Mouse (Mus musculus): ENCODE measurements around the gene Bub1.

The Bub1 gene

DNA sequence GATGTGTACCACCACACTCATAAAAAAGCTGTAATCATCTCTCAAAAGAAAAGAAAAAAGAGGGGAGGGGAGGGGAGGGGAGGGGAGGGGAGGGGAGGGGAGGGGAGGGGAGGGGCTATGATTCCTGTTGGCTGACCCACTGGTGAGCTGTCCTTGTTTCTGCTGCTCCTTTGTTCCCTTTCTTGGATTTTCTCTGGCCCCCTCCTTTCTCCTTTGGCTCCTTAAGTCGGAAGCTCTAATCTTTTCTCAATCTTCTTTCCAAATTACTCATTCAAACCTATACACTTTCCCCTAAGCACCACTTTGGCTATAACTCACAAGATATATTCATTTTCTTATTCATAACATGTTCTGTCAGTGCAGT, 57.1 kb downstream of the Bub1 start:
- no peak for DNase-seq

DNA sequence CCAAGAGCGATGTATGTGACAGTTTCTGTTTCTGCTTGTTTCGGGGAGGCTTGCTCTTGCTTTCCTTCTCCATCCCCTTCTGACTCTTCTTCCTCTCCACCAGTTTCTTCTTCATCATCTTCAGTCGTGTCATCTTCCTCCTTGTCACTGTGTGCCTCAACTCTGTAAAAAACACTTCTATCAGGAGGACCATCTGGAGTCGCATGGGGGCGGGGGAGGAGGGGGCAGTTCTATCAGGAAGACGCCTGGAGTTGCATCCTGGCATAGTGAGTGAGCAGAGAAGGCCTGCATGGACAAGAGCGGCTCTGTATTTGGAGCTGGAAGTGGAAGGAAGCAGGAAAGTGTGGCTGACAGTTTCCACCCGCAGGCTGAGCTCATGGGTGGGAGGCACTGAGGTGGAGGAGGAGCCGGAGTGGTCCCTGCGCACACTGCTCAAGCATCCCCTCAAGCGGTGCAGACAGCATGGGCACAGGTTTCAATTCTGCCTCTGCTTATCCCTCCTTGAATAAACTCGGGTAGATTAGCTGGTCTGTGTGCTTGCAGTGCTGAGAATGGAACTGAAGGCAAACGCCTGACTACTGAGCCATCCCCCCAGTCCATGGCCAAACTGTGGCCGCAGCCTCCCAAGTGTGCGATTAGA, 57.6 kb downstream of the Bub1 start:
- DNase-seq = no peak

DNA sequence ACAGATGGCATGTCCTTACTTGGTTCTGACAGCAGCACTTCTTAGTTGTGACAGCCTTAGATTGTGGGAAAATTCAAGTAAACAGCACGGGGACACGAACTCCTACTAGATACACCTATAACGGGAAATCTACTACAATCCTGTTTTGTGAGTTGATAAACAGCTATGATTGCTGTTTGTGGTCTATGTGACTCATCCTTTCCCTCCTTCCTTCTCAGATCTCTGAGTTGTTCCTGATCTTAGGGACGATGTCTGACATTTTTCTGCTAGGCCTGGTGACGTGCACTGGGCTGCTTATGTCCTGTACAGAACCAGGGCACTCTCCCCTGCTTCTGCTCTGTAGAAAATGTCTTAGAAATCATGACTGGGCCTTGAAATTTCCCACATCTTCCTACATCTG, 70.1 kb downstream of the Bub1 start:
- DNase-seq = no peak

DNA sequence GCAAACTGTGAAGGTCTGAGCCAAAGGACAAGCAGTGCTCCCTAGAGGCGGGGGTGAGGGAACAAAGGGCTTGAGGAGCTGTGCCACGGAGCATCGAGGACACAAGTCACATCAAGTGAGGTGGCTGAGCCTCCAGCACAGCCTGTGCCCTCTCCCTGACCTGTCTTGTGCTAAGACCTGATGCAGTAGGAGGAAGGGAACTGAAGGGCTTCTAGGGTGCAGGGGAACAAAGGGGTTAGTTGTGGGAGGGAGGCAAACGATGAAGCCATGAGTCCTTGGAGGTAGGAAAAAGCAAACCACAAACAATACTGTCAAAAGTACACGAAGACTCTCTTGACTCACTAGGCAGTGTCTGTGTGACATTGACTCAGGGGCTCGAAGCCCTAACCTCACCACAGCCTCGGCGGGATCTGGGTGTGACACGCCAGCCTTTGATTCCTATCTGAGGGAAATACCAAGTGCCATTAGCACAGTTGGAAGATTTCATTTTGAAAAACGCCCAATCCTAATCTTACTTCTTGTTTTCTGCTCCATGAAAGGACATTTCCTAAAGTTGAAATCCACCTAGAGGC, 71.2 kb downstream of the Bub1 start:
- no peak for DNase-seq

DNA sequence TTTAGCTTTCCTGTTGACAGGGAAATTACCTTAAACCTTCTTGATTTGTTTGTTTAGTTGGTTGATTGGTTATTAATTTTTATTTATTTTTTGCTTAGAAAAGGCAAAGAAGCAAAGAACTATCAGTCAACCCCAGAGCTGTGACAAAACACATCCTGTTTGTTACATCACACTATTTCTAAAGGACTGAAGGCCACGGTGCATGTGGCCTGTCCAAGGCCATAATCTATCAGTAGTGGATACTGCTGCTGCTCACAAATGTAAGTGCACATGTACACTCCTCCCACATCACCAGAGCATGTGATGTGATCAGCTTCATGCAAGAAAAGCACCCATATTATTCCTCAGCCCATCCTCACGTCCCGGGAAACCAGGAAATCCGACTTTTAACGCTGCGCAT, 71.7 kb downstream of the Bub1 start:
- DNase-seq = no peak

DNA sequence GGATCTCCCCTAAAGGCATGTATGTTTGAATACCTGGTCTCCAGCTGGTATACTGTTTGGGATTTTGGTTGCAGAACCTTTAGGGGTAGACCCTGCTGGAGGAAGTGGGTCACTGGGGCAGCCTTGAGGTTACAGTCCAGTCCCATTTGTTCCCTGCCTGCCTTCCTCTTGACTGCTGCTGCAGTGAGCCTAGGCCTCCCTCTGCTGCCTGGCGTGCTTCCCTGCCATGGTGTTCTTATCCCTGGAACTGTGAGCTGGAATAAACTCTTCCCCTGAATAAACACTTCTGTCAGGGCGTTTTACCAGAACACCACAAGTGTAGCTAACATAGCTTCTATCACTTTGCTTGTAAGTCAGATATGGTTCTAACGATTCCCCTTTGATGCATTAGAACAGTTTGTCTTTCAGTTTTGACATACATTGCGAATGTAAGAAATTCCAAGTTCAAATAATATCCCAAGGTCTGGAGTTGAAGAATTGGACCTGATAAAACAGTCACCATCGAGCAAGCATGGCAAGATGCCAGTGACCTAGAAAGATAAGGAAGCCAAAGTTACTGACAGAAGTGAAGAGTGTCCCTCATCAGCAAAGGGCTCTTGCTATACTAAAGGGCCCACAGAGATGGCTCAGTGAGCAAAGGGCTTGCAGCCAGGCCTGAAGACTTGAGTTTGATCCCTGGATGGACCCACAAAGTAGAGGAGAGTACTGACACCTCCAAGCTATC, 72.3 kb downstream of the Bub1 start:
- DNase-seq = peak; percentile 19

DNA sequence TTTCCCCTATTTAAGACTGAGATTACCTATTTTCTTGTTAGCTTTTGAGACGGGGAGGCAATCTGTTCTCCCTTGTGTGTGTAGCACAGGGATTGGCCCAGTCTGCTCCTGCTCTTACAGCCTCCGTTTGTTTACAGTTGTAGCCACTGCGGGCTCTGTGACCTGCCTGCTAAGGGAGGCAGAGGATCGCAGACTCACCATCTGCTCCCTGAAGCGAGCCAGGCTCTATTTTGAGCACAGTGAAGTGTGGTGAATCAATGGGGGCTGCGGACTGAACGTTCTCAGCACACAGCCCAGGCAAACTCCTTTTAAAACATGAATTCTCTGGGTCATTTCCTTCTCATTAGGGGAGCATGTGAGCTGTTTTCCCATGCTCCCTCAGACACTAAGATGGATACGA, 74.5 kb downstream of the Bub1 start:
- DNase-seq = no peak

DNA sequence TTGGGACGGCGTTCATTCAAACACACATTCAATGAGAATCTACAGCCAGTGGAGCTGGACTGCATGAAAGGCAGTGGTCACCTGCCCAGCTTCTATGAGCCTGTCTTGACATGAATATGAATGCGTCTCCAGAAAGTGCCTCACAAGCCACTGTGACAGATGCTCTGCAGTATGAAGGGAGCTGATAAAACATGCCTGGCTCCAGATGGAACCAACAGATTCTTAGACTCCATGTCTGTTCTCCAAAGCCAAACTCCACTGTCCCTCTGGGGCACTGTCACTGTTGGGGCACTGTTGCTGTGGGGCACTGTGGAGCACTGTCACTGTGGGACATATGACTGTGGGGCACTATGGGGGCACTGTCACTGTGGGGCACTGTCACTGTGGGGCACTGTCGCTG, 77.6 kb downstream of the Bub1 start:
- DNase-seq = no peak

DNA sequence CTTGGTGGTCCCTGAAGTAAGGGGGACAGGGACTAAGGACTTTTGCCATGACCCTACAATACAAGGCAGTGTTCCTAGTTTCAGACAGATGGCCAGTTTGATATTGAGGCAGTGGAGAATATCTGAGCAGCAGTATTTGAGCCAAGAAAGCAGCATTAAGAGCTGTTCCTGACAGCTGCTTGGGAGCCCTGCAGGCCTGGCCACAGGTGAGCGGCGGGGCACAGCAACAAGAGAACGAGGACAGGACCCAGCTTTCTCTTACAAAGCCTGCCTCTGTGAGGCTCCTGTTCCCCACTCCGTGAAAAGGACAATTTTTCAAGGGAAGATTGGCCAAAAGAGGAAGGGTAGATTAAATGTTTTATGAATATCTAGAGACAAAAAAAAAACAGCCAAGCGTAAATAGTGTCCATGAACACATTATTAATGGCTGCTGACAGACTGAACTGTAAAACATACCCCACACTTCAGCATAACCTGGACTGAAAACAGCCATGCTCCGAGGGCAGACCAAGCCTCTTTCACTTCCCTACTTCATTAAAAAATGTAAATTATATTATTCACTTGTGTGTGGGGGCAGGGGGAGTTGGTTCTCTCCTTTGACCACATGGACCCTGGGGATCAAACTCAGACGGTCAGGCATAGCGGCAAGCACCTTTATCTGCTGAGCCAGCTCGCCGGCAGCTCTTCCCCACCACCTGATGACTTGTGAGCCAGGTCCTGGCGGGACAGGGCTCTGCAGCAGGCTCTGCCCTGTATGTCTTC, 79.6 kb downstream of the Bub1 start:
- DNase-seq = no peak

All from lung, postnatal 14 days (tissue).